Mouse (Mus musculus): ENCODE results near the gene Klk9.

GRCm38 (mm10) chr7:43841701-43842100 lies 50.0 kb downstream of the Klk9 start, which contains the start of gene Klk5:
- TF ChIP-seq CTCF (IDR thresholded peaks at IDR 0.05; ENCODE audit: borderline replicate concordance, insufficient read depth, low read length) (no peak), POLR2A (IDR thresholded peaks at IDR 0.05; ENCODE audit: low read depth, low read length) (no peak)
